Mouse (Mus musculus) forebrain, embryonic 12.5 days (tissue): ENCODE measurements around the gene Cyp2j6. TPM values are rescaled to one million over a fixed set of nuclear protein-coding genes. Genes with fewer than 3 reads are reported as not detected.

Source experiments
- ATAC-seq: fragments of 200-750 bp; cut with Nextera tagmentation; 2 replicates; pipeline ENCODE4 v1.8.0; 2017; ENCODE audit warnings: moderate TSS enrichment; ENCODE audit not compliant: low FRiP score
- H3K27ac ChIP-seq: fragments of 300-500 bp; sonication (generic); 2 replicates; pipeline ENCODE4 v1.5.1; 2016; ENCODE audit warnings: mild to moderate bottlenecking
- H3K27me3 ChIP-seq: fragments of 300-500 bp; sonication (generic); 2 replicates; pipeline ENCODE4 v1.6.1; 2016; ENCODE audit warnings: mild to moderate bottlenecking
- H3K36me3 ChIP-seq: fragments of 300-500 bp; sonication (generic); replicated peaks from 2 replicates; pipeline ENCODE4 v1.6.1; 2016; ENCODE audit warnings: mild to moderate bottlenecking
- H3K4me1 ChIP-seq: fragments of 300-500 bp; sonication (generic); 2 replicates; pipeline ENCODE4 v1.6.1; 2016
- H3K4me2 ChIP-seq: fragments of 300-500 bp; sonication (generic); 2 replicates; pipeline ENCODE4 v1.6.1; 2016; ENCODE audit warnings: mild to moderate bottlenecking, moderate library complexity
- H3K4me3 ChIP-seq: fragments of 300-500 bp; sonication (generic); replicated peaks from 2 replicates; pipeline ENCODE4 v1.5.1; 2016; ENCODE audit warnings: mild to moderate bottlenecking
- H3K9ac ChIP-seq: fragments of 300-500 bp; sonication (generic); 2 replicates; pipeline ENCODE4 v1.6.1; 2016; ENCODE audit warnings: mild to moderate bottlenecking
- H3K9me3 ChIP-seq: fragments of 300-500 bp; sonication (generic); 2 replicates; pipeline ENCODE4 v1.6.1; 2016
- WGBS: fragments of 180-500 bp; shearing (Covaris S2); methylation state at CpG from one replicate; pipeline ENCODE4 v1.1.7; 2016; 5-methylcytosine and 5-hydroxymethylcytosine counted together
- polyA plus RNA-seq: library from polyadenylated mRNA; unstranded; fragments of >200 nt; fragmentation: Nextera tagmentation; extraction: Ambion mirVana; gene quantifications from 2 replicates; pipeline ENCODE4 v1.2.1, GENCODE M21; 2016

The Cyp2j6 gene
- polyA plus RNA-seq, 1 experiment from 2014 or later: 3.4 TPM

DNA sequence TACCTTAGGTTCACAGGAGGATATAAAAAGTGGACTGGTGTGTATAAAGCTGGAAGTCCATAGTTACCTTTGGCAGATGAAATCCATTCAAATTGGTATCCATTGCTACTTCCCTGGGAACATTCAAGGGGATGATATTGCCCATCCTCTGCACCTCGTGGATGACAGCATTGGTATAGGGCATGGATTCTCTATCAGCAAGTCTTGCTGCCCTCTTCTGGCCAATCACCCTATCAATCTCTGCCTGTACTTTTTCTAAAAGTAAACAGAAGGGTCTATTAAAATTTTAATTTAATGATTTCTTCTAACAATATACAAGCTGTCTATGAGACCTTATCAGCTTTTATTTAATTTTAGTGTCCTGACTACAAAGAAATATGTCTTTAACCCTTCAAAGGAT, 27.7 kb downstream of the Cyp2j6 start:
- Histone ChIP-seq H3K4me3 (no peak overlapping the region), H3K4me1 (no peaks in the 10 kb centered on the region), H3K9ac (no peak overlapping the region), H3K27me3 (no peaks in the 10 kb centered on the region), H3K4me2 (no peak overlapping the region), H3K27ac (no peak overlapping the region), H3K36me3 (no peaks in the 10 kb centered on the region), H3K9me3 (no peaks in the 10 kb centered on the region)
- 30% methylated on average over 1 of the region's 1 CpGs for WGBS
- no peak for ATAC-seq

DNA sequence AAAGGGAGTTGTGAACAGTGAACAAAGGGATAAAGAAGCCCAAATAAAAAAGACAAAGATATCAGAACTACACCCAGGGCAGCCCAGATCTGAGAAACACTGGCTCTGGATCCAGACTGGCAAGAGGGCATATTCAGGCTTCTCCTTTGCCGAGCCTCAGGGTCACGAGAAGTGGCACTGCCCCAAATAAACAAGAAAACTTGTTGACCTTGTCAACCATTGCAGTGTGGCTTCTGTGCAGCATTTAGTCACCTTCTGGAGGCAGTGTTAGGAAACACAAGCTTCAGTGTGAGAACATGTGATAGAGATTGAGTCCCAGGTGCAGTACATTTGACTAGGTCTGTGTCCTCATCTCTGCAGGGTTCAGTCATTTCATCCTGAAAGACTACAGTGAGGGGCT, 31.2 kb downstream of the Cyp2j6 start:
- Histone ChIP-seq H3K36me3 (no peaks in the 10 kb centered on the region), H3K4me3 (no peak overlapping the region), H3K27ac (no peak overlapping the region), H3K9ac (no peak overlapping the region), H3K27me3 (no peaks in the 10 kb centered on the region), H3K4me2 (no peak overlapping the region), H3K4me1 (no peaks in the 10 kb centered on the region), H3K9me3 (no peaks in the 10 kb centered on the region)
- ATAC-seq: no peak
- WGBS: 88% methylated on average over 2 of the region's 2 CpGs

DNA sequence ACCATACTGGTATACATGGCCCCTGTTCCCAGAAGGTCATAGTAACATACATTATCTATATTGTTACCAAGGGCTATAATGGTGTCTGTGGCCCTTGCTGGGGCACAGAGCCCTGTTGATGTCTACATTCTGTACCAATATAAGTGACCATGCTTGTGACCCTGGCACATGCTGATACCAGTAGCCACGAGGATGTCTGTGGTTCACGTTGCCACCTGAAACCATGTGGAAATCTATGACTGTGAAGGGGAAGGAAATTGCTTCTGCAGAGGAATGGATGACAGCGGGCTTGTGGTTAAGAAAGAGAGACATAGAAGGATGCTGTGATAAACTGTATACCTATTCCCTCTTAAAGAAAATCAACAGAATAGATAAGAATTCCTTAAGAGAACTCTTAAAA, 43.4 kb downstream of the Cyp2j6 start:
- no peak for ATAC-seq
- Histone ChIP-seq H3K4me3 (no peak overlapping the region), H3K36me3 (no peaks in the 10 kb centered on the region), H3K27ac (no peak overlapping the region), H3K4me1 (no peaks in the 10 kb centered on the region), H3K9me3 (no peaks in the 10 kb centered on the region), H3K4me2 (no peak overlapping the region), H3K9ac (no peak overlapping the region), H3K27me3 (no peaks in the 10 kb centered on the region)
- WGBS: 82% methylated on average over 3 of the region's 3 CpGs

DNA sequence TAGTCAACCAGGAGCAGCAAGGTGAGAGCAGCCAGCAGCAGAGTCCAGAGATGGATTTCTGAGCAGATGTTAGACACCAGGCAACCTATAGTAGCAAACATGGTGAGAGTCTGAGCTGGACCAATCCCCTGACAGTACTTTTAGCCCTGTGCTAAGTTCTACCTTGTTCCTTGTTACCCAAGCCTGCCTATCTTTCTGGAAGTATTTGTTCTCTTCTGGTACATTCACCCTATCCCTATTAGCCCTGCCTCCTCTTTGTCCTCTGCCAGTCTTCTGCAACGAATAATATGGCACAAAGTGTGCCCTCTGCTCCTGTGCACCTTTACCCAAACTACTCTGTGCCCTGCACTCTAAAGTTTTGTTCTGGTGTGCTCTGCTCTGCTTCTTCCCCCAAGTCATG, 46.2 kb downstream of the Cyp2j6 start, which contains the start of gene Cyp2j8:
Gene Cyp2j8, minus strand, starts transcription at position 101 of the 400 bp plus-strand sequence.
- Histone ChIP-seq H3K4me1 (no peaks in the 10 kb centered on the region), H3K4me3 (no peak within 1 kb of the TSS), H3K4me2 (no peak within 1 kb of the TSS), H3K27me3 (no peaks in the 10 kb centered on the region), H3K36me3 (no peaks in the 10 kb centered on the region), H3K27ac (no peak within 1 kb of the TSS), H3K9me3 (no peaks in the 10 kb centered on the region), H3K9ac (no peak within 1 kb of the TSS)
- 83% methylated on average over 1 of the region's 1 CpGs for WGBS
- ATAC-seq: no peak

Other genes starting within 250 kb of the Cyp2j6 start
- not detected in 2 replicates for gene Cyp2j11, start 205.0 kb downstream of the Cyp2j6 start, polyA plus RNA-seq
- gene Cyp2j8, start 46.3 kb downstream of the Cyp2j6 start, polyA plus RNA-seq: not detected in 2 replicates
- gene Cyp2j9, start 37.9 kb upstream of the Cyp2j6 start, polyA plus RNA-seq: 2.0 and 2.7 TPM in 2 replicates
- gene Cyp2j5, start 110.5 kb upstream of the Cyp2j6 start, polyA plus RNA-seq: not detected in 2 replicates
- gene Gm12695, start 231.5 kb upstream of the Cyp2j6 start, polyA plus RNA-seq: 0.17 TPM in 1 of 2 replicates, not detected in the other